Mouse (Mus musculus): ENCODE data around the gene Cdc27. TPM values are rescaled to one million over a fixed set of nuclear protein-coding genes. Genes with fewer than 3 reads are reported as not detected.

Cdc27 gene
- total RNA-seq, 1 experiment from 2014 or later = 61.0 TPM

GRCm38 (mm10) chr11:104479505-104479904 lies 70.9 kb downstream of the Cdc27 start:
- DNase-seq = no peak

GRCm38 (mm10) chr11:104469371-104469835 lies 81.0 kb downstream of the Cdc27 start:
- DNase-seq = peak; percentile 97

DNA sequence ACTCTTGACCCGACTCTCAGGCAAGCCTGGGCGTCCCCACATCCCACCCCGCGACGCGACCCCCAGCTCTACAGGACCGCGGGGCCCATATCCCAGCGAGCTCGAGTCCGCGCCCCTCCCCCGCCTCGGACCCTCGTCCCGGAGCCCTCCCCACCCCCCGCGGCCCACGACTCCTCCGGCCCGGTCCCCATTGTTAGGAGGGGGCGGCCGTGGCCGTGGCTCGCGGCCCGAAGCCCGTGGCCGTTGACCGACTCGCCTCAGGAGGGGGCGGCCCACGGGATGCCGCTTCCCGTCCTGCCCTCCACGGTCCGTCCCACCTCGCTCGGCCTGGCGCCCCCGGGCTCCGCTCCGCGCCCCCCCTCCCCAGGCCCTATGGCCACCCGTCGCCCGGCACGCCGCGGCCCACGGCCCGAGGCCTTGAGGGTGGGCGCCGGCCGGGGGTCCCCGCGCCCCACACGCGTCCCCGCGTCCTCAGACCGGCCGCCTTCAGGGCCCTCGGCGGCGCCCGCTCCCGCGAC lies 81.6 kb downstream of the Cdc27 start, which contains the start of gene Kansl1:
Gene Kansl1 (minus strand): TSS at position 111 of the 518 bp plus-strand sequence.
- peak; percentile 64 for DNase-seq

- no peak for DNase-seq
Measured at GRCm38 (mm10) chr11:104467698-104468097, 82.7 kb downstream of the Cdc27 start.

GRCm38 (mm10) chr11:104461551-104461950 lies 88.9 kb downstream of the Cdc27 start:
- DNase-seq = peak; percentile 82

- peak; percentile 53 for DNase-seq
Measured at GRCm38 (mm10) chr11:104459671-104460070, 90.7 kb downstream of the Cdc27 start.

DNA sequence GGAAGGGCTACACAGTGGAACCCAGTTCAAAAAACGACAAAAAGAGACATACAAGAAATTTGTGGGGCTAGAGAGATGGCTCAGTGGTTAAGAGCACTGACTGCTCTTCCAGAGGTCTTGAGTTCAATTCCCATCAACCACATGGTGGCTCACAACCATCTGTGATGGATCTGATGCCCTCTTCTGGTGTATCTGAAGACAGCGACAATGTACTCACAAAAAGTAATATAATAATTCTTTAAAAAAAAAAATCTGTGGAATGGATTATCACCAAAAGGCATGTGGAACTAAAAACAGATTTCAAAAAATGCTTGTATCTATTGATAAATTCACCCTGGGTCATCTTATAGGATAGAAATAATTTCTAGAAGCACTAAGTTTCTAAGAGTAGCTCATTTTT lies 91.9 kb downstream of the Cdc27 start:
- DNase-seq = no peak

Other genes with a start within 250 kb of the Cdc27 start
- gene Kansl1, start 81.8 kb downstream of the Cdc27 start, total RNA-seq (2021) = 49.7 and 53.7 TPM in 2 replicates
- gene Myl4, start within 50 bp of the Cdc27 start, total RNA-seq (2021) = 2.3 and 4.3 TPM in 2 replicates
- 12.5 and 13.8 TPM in 2 replicates for gene Itgb3, start 57.4 kb upstream of the Cdc27 start, total RNA-seq (2021)
- gene Gm11639, start 135.1 kb upstream of the Cdc27 start, total RNA-seq (2021) = 0.08 and 0.11 TPM in 2 replicates

All from adrenal gland, postnatal 14 days (tissue).